Mouse (Mus musculus) limb, embryonic 12.5 days (tissue): ENCODE results near the gene BC049730. TPM values are rescaled to one million over a fixed set of nuclear protein-coding genes. Genes with fewer than 3 reads are reported as not detected.
"Not testable (repeated sequence)": the region's sequence is repeated elsewhere in the genome, so short reads cannot be mapped to it uniquely, and the experiment has no call there.

Source experiments
- ATAC-seq: fragments of 200-750 bp; cut with Nextera tagmentation; 2 replicates; pipeline ENCODE4 v1.8.0; 2017; ENCODE audit warnings: low read depth, moderate TSS enrichment; ENCODE audit not compliant: insufficient number of reproducible peaks, insufficient read depth, low FRiP score, low TSS enrichment
- H3K27ac ChIP-seq: fragments of 300-500 bp; sonication (generic); 2 replicates; pipeline ENCODE4 v1.5.1; 2016; ENCODE audit warnings: mild to moderate bottlenecking, moderate library complexity
- H3K27me3 ChIP-seq: fragments of 300-500 bp; sonication (generic); 2 replicates; pipeline ENCODE4 v1.6.1; 2016; ENCODE audit warnings: mild to moderate bottlenecking, moderate library complexity
- H3K36me3 ChIP-seq: fragments of 300-500 bp; sonication (generic); 2 replicates; pipeline ENCODE4 v1.6.1; 2016; ENCODE audit warnings: mild to moderate bottlenecking, moderate library complexity
- H3K4me1 ChIP-seq: fragments of 300-500 bp; sonication (generic); replicated peaks from 2 replicates; pipeline ENCODE4 v1.6.1; 2016
- H3K4me2 ChIP-seq: fragments of 300-500 bp; sonication (generic); 2 replicates; pipeline ENCODE4 v1.6.1; 2016; ENCODE audit warnings: mild to moderate bottlenecking, moderate library complexity
- H3K4me3 ChIP-seq: fragments of 300-500 bp; sonication (generic); replicated peaks from 2 replicates; pipeline ENCODE4 v1.5.1; 2016; ENCODE audit warnings: mild to moderate bottlenecking
- H3K9ac ChIP-seq: fragments of 300-500 bp; sonication (generic); replicated peaks from 2 replicates; pipeline ENCODE4 v1.6.1; 2016; ENCODE audit warnings: mild to moderate bottlenecking, moderate library complexity
- H3K9me3 ChIP-seq: fragments of 300-500 bp; sonication (generic); 2 replicates; pipeline ENCODE4 v1.6.1; 2016; ENCODE audit warnings: mild to moderate bottlenecking, moderate library complexity
- WGBS: fragments of 180-500 bp; shearing (Covaris S2); methylation state at CpG from one replicate; pipeline ENCODE4 v1.1.7; 2016; 5-methylcytosine and 5-hydroxymethylcytosine counted together
- polyA plus RNA-seq: library from polyadenylated mRNA; unstranded; fragments of >200 nt; fragmentation: Nextera tagmentation; extraction: Ambion mirVana; gene quantifications from 2 replicates; pipeline ENCODE4 v1.2.1, GENCODE M21; 2016

BC049730 gene
- polyA plus RNA-seq, 1 experiment from 2014 or later = not detected

DNA sequence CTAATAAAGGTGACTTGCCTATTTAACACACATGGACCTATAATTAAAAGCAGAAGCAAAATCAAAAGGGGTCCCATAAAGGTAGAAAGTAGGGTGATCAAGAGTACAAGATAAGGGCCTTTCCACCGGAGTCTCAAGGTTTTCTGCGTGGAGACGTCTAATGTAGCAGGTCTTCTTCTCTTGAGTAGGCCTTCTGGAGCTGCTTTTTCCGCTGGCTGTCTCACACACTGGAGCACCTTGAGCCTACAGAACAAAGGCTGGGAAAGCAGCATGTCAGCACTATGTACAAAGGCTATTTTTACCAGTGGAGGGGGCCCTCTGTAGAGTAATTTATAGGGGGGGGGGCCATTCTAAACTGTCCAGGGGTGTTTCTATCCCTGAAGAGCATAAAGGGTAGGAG is 11.2 kb upstream of the BC049730 start:
- not testable (repeated sequence) for H3K4me1 ChIP-seq, ATAC-seq
- 84% methylated on average over 4 of the region's 4 CpGs for WGBS

DNA sequence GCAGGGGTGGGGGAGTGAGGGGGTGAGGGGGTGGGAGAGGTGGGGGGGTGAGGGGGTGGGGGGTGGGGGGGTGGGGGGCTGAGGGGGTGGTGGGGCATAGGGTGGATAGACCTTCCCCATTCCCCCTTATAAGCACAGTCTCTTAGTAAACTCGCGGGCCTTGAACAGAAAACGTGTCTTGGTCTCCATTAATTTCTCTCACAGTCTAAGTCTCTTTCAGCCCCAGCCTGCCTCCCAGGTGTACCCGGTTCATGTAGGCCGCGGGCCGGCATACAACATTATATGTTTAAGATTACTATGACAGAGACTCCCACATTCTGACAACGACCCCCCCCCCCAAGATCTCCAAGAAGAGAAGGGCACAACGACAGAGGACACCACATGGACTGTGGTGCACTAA is 6.2 kb upstream of the BC049730 start:
- not testable (repeated sequence) for H3K4me1 ChIP-seq, H3K4me2 ChIP-seq, H3K9me3 ChIP-seq, H3K9ac ChIP-seq, H3K4me3 ChIP-seq, ATAC-seq, H3K27me3 ChIP-seq, H3K36me3 ChIP-seq, H3K27ac ChIP-seq
- 77% methylated on average over 9 of the region's 9 CpGs for WGBS

More for the DNA sequence above, 11.2 kb upstream of the BC049730 start:
- H3K27ac ChIP-seq, H3K36me3 ChIP-seq, H3K4me2 ChIP-seq, H3K9ac ChIP-seq, H3K9me3 ChIP-seq, H3K4me3 ChIP-seq, H3K27me3 ChIP-seq: not testable (repeated sequence)

DNA sequence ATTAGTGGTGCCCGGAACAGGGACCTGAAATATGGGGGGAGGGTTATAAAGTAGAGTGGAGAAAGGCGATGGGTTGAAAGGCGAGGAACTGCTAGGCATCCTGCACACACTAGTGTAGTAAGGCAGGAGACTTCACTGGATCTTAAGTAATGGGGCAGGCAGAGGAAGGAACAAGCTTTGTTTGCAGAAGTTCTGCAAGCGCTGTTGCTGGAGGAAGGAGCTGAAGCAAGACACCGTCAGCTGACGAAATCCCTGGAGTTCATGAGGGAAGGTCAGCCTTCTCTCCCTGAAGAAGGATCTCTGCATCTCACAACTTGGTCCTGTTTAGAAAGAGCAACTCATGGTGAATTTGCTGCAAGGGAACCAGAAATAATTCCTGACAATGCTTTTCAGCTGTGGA is 6.0 kb downstream of the BC049730 start:
- H3K4me2 ChIP-seq = no peak overlapping the region
- H3K27me3 ChIP-seq = no peaks in the 10 kb centered on the region
- WGBS = 78% methylated on average over 6 of the region's 6 CpGs
- no peaks in the 10 kb centered on the region for H3K4me1 ChIP-seq
- H3K27ac ChIP-seq = no peak overlapping the region
- H3K36me3 ChIP-seq = no peaks in the 10 kb centered on the region
- no peak overlapping the region for H3K4me3 ChIP-seq
- no peak for ATAC-seq
- H3K9ac ChIP-seq = no peak overlapping the region
- H3K9me3 ChIP-seq = no peaks in the 10 kb centered on the region

DNA sequence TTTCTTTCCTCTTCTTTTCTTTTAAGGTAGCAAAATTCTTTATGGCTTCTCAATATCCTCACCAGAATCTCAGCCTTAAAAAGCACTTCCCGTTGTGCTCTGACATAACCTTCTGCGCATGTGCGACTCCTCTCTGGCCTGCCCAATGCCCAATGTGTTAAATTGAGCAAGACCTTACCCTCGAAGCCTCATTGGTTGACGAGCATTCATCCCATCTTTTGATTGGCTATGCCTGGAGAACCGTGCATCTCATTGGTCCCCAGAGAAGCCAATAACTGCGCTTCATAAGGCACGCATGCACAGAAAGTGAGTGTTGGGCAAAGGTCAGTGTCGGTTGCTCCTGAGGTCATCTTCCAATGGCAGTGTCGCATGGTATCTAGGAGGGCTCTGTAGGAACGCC is 17.8 kb downstream of the BC049730 start, which contains the start of gene Gm4763:
Gene Gm4763 (minus strand): TSS at position 101 of the 400 bp plus-strand sequence.
- H3K9me3 ChIP-seq, H3K27me3 ChIP-seq, ATAC-seq, H3K4me2 ChIP-seq, H3K36me3 ChIP-seq, H3K4me3 ChIP-seq, H3K4me1 ChIP-seq, H3K27ac ChIP-seq, H3K9ac ChIP-seq: not testable (repeated sequence)
- WGBS = 89% methylated on average over 11 of the region's 11 CpGs

DNA sequence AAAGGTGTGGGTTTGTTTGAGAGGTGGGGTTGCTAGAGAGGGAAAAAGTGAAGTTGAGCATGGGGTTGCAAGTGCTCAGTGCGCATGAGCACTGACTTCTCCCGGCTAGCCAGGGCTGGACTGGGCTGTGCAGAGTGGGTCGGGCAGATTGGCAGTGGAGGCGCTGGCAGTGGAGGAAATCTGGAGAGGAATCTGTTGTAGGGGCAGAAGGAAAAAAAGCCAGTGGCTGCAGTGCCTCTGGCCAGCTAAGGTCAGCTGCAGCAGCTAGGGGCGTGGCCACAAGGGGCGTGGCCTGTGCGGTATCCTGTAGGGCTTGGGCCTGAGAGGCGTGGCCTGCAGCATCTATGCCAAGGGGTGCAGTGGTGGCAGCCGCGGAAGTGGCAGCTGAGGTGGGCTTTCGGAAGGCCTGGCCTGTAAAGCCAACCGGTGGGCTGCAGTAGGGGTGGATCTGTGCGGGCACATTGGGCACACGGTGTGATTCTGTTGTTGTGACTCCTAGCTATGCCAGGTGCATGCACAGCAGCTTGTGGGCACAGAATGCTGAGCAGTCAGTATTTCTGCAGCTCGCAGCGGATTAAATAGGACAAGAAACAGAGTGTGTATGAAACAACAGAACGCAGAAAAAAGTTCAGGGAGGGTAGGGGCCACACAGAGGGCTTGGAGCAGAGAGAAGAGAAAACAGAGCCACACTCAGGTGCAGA is 27.1 kb downstream of the BC049730 start:
- H3K9ac ChIP-seq = no peak overlapping the region; the same call in 1 of the 2 replicates
- no peak for ATAC-seq
- WGBS = 17% methylated on average over 17 of the region's 17 CpGs
- no peaks in the 10 kb centered on the region for H3K36me3 ChIP-seq
- H3K27ac ChIP-seq = no peak overlapping the region
- H3K4me3 ChIP-seq = no peak overlapping the region
- H3K4me2 ChIP-seq = peak overlapping the region; percentile 30
- H3K9me3 ChIP-seq = no peaks in the 10 kb centered on the region
- H3K27me3 ChIP-seq = peaks cover 3% of the 10 kb centered on the region
- no peaks in the 10 kb centered on the region; the same call in 1 of the 2 replicates for H3K4me1 ChIP-seq

DNA sequence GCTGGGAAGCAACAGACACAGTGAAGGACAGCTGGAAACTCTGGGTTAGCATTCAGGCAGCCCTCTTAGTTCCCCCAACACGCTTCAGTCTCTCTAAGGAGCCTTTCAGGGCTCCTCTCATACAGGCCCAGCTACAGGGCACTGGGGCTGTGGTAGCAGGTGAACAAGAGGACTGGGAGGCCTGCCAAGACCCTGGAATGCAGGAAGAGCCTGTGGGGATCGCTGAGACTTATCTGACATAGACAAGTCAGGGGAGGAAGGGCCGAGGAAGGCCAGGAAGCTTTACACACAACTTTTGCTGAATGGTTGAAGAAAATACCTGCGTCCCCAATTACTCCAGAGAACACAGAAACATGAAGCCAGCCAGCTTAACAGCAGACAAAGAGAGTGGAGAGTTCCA is 41.7 kb downstream of the BC049730 start:
- H3K27ac ChIP-seq = no peak overlapping the region
- no peak overlapping the region for H3K4me3 ChIP-seq
- no peaks in the 10 kb centered on the region for H3K27me3 ChIP-seq
- H3K4me2 ChIP-seq = no peak overlapping the region
- no peak overlapping the region for H3K9ac ChIP-seq
- H3K36me3 ChIP-seq = no peaks in the 10 kb centered on the region
- ATAC-seq = no peak
- H3K9me3 ChIP-seq = no peaks in the 10 kb centered on the region
- WGBS = 69% methylated on average over 4 of the region's 4 CpGs
- H3K4me1 ChIP-seq = no peaks in the 10 kb centered on the region

DNA sequence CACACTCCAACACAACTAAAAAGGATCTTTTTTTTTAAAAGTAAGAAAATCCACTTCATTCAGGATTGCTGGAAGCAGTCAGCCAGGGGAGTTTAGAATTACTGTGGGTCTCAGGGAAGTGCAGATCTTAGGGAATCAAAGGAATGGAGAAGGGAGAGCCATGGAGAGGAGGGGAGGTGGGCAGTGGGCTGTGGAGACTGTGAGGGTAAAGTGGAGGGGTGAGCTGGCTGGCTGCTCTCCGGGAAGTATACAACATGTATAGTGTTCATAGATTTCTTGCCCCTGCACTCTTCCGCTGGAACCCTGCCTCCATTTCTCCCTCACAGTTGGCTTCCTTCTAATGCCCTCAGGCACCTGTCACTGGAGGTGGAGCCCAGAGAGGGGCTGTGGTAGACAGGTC is 42.6 kb downstream of the BC049730 start:
- no peak overlapping the region for H3K4me2 ChIP-seq
- no peak overlapping the region for H3K4me3 ChIP-seq
- no peak overlapping the region for H3K9ac ChIP-seq
- no peaks in the 10 kb centered on the region for H3K36me3 ChIP-seq
- no peaks in the 10 kb centered on the region for H3K27me3 ChIP-seq
- no peak for ATAC-seq
- 72% methylated on average over 2 of the region's 2 CpGs for WGBS
- no peaks in the 10 kb centered on the region for H3K4me1 ChIP-seq
- H3K9me3 ChIP-seq = no peaks in the 10 kb centered on the region
- no peak overlapping the region for H3K27ac ChIP-seq

DNA sequence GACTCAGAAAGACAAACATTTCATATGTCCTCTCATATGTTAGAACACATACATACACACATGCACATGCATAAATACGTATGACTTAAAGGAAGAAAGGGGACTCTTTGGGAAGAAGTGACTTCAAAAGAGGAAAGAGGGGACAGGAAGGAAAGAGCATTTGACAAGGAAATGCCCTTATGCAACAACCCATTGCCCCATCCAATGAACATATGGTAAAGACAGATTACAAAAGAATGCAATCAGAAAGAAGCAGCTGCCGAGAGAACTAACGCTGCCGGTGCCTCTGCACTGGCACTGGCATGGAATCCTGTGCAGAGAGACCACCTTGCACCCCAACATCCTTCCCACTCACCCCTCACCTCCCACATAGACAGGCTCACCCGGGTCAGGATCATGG is 44.4 kb downstream of the BC049730 start:
- Histone ChIP-seq H3K27ac (no peak overlapping the region), H3K9me3 (no peaks in the 10 kb centered on the region), H3K36me3 (no peaks in the 10 kb centered on the region), H3K4me3 (no peak overlapping the region), H3K4me1 (no peaks in the 10 kb centered on the region), H3K9ac (no peak overlapping the region), H3K4me2 (no peak overlapping the region), H3K27me3 (no peaks in the 10 kb centered on the region)
- 82% methylated on average over 5 of the region's 5 CpGs for WGBS
- no peak for ATAC-seq

DNA sequence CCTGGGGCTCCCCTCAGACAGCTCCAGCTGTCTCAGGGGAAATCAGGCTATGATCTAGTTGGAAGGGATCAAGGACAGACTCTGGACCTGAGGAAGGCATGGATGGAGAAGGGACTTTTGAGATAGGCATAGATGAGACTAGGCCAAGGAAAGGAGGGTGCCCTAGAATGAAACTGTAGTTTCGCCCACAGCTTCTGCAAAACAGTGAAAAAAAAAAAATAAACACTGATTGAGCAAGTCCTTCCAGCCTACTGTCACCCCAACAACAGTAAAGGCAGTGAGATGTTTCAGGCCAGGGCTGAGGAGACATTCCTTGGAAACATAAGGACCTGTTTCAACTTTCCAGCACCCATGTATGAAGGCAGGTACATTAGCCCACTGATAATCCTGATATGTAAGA is 49.5 kb downstream of the BC049730 start:
- Histone ChIP-seq H3K27me3 (no peaks in the 10 kb centered on the region), H3K27ac (no peak overlapping the region), H3K4me3 (no peak overlapping the region), H3K9me3 (no peaks in the 10 kb centered on the region), H3K4me1 (no peaks in the 10 kb centered on the region), H3K9ac (no peak overlapping the region), H3K36me3 (no peaks in the 10 kb centered on the region), H3K4me2 (no peak overlapping the region)
- no peak for ATAC-seq
- WGBS = 88% methylated on average over 1 of the region's 1 CpGs

DNA sequence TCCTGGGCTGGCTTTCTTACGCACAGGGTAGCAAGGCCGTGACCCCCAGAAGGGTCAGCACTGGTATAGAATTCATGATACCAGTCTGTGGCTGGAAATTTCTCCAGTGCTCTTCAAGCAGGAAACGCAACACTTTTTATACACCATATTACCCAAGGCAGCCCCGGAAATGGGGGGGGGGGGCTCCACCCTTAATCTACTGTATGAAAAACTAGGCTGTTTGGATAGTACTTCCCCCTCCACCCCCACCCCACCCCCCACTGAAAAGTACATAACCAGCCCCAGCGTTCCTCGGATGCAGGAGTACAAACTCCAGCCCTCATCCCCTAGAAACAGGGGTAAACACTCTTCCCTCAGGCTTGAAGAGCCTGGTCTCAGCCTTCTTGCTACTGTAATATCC is 51.2 kb downstream of the BC049730 start, which contains the start of gene Cd177:
Gene Cd177 (minus strand): TSS at position 101 of the 400 bp plus-strand sequence.
- Histone ChIP-seq H3K9ac (no peak within 1 kb of the TSS), H3K4me3 (no peak within 1 kb of the TSS), H3K36me3 (no peaks in the 10 kb centered on the region), H3K4me2 (no peak within 1 kb of the TSS), H3K4me1 (no peaks in the 10 kb centered on the region), H3K9me3 (no peaks in the 10 kb centered on the region), H3K27ac (no peak within 1 kb of the TSS), H3K27me3 (no peaks in the 10 kb centered on the region)
- 73% methylated on average over 6 of the region's 6 CpGs for WGBS
- ATAC-seq = no peak

DNA sequence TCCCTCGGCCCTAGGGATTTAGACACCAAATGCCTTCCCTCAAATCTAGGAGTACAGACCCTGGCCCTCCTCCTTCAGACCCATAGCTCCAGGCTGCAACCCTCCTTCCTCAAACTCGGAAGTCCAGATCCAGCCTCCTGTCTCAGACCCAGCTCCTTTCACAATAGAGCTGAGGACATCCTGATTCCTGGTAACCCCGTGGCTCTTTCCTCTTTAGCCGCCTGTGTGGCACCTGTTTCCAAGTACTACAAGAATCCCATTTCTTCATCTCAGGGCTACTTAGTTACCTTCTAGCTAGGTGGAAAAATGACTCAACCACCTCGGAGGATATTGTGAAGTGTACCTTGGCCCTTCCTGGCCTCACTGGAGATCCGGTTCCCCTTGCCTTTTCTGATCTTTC is 52.1 kb downstream of the BC049730 start:
- H3K4me3 ChIP-seq = no peak overlapping the region
- no peak overlapping the region for H3K27ac ChIP-seq
- H3K4me1 ChIP-seq = no peaks in the 10 kb centered on the region
- no peaks in the 10 kb centered on the region for H3K36me3 ChIP-seq
- no peak for ATAC-seq
- H3K4me2 ChIP-seq = no peak overlapping the region
- no peaks in the 10 kb centered on the region for H3K9me3 ChIP-seq
- no peaks in the 10 kb centered on the region for H3K27me3 ChIP-seq
- WGBS = 80% methylated on average over 6 of the region's 6 CpGs
- no peak overlapping the region for H3K9ac ChIP-seq

DNA sequence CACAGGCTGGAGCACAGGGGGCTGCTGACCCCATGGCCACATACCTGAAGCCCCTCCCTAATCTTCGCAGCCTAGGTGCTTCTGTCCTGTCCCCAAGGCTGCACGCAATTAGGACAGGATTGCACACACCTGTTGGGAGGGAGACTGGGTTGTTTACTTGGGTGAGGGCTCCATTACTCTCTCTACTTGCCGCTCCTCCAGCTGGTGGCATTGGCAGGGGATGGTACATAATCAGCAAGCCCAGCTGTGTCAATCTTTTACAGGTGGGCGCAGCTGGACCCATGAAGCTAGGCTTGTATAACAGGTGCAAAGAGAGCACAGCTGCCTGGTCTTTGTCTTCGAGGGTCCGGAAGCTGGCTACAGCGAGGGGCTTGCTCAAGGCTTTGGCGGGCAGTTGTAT is 53.5 kb downstream of the BC049730 start:
- Histone ChIP-seq H3K4me2 (no peak overlapping the region), H3K9ac (no peak overlapping the region), H3K27ac (no peak overlapping the region), H3K27me3 (no peaks in the 10 kb centered on the region), H3K4me3 (no peak overlapping the region), H3K9me3 (no peaks in the 10 kb centered on the region), H3K36me3 (no peaks in the 10 kb centered on the region), H3K4me1 (no peaks in the 10 kb centered on the region)
- no peak for ATAC-seq
- 86% methylated on average over 8 of the region's 8 CpGs for WGBS
